In genomic region chr2:102153516-102153915, GRCm38 (mm10) we compare ENCODE assay signal across 8 mouse cellular contexts.
"Had no signal": no experiment of that assay in that cellular context is flagged by ENCODE, and none has a peak within 500 bp of the region (broad histone marks: within the 10 kb centered on the region; RNA-seq: fewer than 3 reads in every experiment).

No protein-coding gene starts in this region.

- H3K9me3 ChIP-seq: midbrain, embryonic 12.5 days; midbrain, embryonic 15.5 days had no signal

- H3K36me3 ChIP-seq: midbrain, embryonic 15.5 days had no signal

- ATAC-seq: lung, postnatal 0 days; midbrain, embryonic 15.5 days had no signal

- H3K27me3 ChIP-seq: midbrain, embryonic 12.5 days; midbrain, embryonic 15.5 days had no signal

- H3K4me3 ChIP-seq: left cerebral cortex, adult 2 months; midbrain, embryonic 12.5 days; midbrain, embryonic 15.5 days had no signal

- H3K27ac ChIP-seq: left cerebral cortex, adult 2 months; midbrain, embryonic 12.5 days; midbrain, embryonic 15.5 days had no signal

- H3K9ac ChIP-seq: lung, embryonic 14.5 days; midbrain, embryonic 12.5 days; midbrain, embryonic 15.5 days had no signal

- DNase-seq: layer of hippocampus, postnatal 36 days; lung, embryonic 14.5 days; thymus, postnatal 25 days had no signal

- H3K4me2 ChIP-seq: liver, embryonic 11.5 days; lung, embryonic 14.5 days; midbrain, embryonic 12.5 days; midbrain, embryonic 15.5 days had no signal
